Mouse (Mus musculus): ENCODE data around the gene Acsf3.

- TF ChIP-seq CTCF (IDR thresholded peaks at IDR 0.05; ENCODE audit: low read depth, low read length) (no peak), GATA1 (IDR thresholded peaks at IDR 0.05; ENCODE audit: borderline replicate concordance, low read length) (no peak), GATA2 (IDR thresholded peaks at IDR 0.05; ENCODE audit: borderline replicate concordance, low read depth, low read length) (no peak)
Observed at GRCm38 (mm10) chr8:122865441-122865840, 90.2 kb downstream of the Acsf3 start.

Data from G1E (cell line).